Mouse (Mus musculus) spleen, postnatal 36 days (tissue): ENCODE results near the gene Olfr316.
A peak's percentile ranks its signal among the peaks of the same experiment; 100 is the strongest.
"Not testable (repeated sequence)": the region's sequence is repeated elsewhere in the genome, so short reads cannot be mapped to it uniquely, and the experiment has no call there.

Source experiments
- DNase-seq, 2 experiments: peaks; one replicate each; pipeline ENCODE4 v3.0.0; 2022; ENCODE audit warnings: low spot score in 2 of 2, mixed read lengths in 1 of 2

Gene Olfr316

DNA sequence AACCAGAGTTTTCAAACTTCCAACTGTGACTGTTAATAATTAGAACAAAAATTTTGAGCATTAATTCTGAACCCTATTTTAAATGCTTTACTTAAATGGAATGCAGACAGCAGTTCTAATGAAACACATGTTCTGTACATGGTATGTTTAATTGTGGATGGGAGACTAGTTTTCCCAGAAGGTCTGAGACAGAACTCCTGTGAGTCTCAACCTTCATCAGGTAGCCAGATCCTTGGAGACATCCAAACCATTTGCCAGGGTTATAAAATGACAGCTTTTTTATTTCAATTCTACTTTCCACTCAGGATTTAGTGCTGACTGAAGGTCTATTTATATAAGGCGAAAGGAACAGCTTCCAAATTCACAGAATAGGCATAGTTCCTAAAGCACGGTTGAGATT lies at the start of gene Olfr316:
Olfr316 (plus strand) TSS at position 301 of the 400 bp plus-strand sequence.
- DNase-seq = no peak

DNA sequence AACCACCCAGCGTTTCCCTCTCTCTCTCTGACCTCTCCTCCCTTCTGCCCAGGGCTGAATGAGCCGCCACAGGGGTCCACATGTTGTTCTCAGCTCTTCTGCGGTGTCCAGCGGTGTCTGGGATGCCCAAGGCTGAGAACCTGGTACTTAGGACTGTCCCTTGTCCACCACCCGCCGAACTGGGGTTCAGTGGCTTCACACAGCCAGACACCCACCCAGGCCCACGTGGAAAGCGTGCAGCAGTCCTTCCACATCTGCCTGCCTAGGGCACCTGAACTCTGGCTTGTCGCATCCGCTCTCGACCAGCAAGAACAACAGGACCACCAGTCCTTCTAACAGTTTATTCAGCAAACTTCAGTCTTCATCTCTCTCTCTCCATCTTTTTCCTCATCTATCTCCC lies 43.4 kb upstream of the Olfr316 start:
- no peak for DNase-seq

DNA sequence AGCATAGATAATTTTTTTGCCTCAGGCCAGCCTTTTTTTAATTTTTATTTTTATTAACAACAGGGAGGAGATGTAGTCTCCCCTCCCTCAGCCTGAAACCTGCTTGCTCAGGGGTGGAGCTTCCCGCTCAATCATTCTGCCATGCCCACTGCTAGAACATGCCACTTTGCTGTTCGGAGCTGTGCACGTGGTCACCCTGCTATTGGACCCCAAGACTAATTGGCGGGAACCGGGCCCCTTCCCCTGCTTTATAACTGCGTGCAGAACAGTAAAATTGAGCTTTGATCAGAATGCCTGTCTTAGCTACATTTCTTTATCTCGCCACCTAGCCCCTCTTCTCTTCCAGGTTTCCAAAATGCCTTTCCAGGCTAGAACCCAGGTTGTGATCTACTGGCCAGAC lies 34.8 kb upstream of the Olfr316 start:
- DNase-seq = not testable (repeated sequence)

DNA sequence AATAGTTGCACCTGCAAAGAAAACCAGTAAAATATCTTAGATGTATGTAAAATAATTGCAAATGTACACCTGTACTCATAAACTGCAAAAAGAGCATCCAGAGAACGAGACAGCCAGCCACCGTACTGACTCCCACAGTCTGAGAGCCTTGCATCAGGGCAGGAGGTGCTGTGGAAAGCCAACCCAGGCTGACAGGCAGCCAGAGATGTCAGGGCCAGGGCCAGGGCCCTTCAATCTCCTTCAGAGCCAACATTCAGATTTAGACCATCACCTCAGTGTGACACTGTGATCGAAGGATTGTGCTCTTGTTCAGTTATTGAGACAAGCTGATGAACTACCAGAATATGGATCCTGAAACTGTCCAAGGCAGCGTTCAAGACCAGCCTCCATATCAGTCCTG lies 32.8 kb upstream of the Olfr316 start:
- no peak for DNase-seq

DNA sequence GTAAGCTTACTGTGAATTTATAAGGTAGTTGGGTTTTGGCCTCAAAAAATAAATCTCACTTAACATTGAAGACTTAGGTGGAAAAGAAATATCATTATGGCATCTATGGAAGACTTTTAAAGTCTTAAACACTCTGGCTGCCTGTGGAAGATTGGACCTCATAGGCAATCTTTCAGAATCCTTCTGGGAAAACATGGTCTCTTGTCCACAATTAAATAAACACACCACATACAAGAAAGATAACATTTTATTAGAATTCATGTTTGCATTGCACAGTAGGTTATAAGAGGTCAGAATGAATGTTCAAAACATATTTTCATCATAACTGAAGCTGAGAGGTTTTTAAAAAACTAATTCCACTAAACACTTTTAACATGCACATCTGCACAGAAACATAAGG lies 28.6 kb upstream of the Olfr316 start, which contains the start of gene Olfr318:
Olfr318 (minus strand) TSS at position 101 of the 400 bp plus-strand sequence.
- no peak for DNase-seq

DNA sequence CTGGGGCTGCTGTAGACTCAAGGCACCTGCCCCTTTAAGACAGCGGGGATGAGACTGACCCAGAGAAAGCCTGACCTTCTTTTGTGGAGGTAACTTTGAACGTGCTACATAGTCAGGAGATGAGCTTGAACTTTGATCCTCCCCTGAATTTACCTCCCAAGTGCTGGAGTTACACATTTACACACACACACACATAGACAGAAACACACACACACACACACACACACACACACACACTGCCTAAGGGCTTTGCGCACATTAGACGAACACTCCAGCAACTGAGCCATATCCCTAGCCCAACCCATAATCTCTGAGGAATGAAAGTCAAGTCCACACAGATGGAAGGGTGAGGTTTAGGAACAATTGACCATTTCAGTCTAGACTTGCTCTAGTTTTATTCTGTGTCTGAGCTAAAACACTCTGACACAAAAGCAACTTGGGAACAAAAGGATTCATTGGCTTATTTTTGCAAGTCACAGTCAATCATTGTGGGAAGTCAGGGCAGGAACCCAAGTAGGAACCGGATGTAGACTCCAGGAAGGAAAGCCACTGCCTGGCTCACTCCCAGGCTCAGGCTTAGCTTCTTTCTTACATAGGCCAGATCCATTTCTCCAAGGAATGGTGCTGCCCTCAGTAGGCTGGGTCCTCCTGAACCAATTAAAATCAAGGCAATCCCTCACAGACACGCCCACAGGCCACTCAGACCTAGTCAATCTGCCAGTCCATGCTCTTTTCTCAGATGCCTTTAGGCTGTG lies 24.5 kb upstream of the Olfr316 start:
- DNase-seq = not testable (repeated sequence)

DNA sequence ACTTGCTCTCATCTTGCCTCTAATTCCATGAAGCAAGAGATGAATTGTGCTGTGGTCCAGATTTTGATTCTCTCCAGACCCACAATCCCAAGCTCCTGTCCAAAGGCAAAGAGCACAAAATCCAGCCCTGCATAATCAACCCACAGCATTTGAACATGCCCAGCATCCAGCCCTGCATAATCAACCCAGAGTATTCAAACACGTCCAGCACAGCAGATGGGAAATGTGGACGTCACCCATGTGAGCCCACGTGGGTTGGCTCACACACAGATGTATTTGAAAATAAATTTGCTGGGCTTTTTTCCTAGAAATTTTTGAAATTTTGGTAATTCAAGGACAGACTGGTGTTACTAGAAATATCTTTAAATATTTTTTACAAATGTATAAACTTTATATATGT lies 19.2 kb upstream of the Olfr316 start:
- DNase-seq = no peak

DNA sequence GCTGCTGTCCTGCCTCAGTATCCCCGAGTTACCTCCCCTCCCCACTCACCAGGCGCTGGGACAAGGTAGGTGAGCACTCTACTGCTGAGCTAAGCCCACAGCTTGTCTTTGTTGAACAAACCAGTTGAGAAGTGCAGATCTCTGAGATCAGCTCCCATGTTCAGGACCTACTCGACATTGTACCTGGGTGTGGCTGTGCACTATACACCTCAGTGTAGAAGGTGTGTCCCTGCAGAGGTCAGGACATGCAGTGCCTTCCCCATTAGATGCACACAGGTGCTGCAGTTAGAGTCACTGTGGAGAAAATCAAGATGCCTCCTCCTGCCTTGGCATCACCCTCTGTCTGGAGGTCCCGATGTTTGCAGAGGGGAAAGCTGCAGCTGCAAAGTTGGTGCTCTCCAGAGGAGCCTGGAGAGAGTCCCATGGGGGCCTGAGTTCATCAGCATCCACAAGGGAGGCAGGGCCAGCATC lies 13.7 kb upstream of the Olfr316 start, which contains the start of gene Olfr317:
Olfr317 (minus strand) TSS at position 421 of the 471 bp plus-strand sequence.
- no peak for DNase-seq

DNA sequence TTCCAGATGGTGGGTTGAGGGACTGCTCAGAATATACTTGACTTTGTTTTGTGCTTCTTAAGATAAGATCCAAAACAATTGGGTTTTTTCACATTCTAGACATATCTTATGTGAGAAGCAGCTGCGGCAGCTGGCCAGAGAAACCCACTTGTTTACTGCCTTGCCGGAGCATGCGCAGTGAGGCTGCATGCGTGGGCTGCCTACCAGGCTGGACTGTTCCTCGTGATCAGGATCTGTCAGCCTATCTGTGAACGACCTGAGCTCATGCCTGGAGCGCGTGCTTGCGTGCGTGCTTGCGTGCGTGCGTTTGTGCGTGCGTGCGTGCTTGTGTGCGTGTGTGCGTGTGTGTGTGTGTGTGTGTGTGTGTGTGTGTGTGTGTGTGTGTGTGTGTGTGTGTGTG lies 1.4 kb upstream of the Olfr316 start:
- DNase-seq = not testable (repeated sequence)

DNA sequence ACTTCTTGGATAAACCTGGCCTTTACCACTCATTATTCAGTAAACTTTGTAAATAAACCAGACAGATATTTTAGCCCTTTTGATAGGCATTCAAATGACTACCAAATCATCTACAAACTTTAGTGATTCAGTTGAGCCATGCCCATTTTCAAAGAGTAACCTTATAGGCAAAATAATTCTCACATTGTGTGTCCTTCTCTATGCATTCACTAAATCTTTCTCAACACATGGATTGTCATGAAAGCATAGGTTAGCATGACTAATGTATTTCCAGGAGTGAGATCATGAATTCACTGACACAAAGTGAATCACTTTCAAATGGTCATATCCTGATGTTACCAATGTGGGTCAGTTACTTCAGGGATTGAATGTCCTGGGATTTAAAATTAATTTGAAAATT lies 20.4 kb downstream of the Olfr316 start, which contains the start of gene Olfr315:
Olfr315 (plus strand) TSS at position 301 of the 400 bp plus-strand sequence.
- DNase-seq = no peak

DNA sequence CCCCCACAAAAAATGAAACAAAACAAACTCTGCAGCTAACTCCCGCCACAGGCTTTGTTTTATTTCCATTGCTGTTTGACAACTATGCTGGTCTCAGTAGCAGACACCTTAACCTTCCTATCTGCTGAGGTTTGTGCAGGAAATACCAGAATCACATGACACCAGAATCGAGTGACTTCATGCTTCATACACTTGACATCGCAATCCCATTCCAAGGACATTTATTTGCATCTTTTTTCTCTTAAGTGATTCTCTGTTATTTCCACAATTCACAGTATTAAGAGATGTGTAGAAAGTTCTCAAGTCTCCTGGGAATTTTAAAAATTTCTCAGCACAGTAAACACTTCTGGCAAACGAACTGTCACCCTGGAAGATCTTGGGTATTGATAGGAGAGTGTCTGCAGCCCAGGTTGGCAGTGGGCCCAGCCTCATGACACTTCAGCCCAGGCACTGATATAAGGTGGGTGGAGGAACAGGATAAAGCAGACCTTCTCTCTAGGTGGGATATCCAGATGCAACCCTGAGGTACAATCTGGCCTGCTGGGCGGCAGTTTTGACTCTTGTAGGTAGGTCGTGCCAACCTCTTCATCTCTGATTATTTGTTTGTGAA lies 30.1 kb downstream of the Olfr316 start, which contains the start of gene Olfr314:
Olfr314 (plus strand) TSS at position 473 of the 610 bp plus-strand sequence.
- DNase-seq = no peak

DNA sequence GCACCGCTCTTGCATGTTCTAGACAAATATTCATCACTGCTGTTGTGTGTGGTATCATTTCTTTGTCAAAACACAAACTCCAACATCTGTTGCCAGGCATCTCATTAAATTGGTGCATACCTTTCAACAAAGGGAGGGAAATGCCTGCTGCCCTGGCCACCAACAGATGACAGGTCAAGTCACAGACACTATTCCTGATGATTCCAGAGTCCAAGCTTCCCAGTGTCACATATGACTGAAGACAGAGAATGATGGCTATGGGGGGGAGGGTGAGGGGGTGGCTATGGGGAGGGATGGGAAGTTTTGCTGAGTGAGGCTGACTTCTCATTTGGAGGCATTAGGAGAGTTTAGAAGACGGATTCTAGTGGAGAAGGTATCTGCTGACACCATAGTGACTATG lies 31.6 kb downstream of the Olfr316 start:
- DNase-seq = no peak

DNA sequence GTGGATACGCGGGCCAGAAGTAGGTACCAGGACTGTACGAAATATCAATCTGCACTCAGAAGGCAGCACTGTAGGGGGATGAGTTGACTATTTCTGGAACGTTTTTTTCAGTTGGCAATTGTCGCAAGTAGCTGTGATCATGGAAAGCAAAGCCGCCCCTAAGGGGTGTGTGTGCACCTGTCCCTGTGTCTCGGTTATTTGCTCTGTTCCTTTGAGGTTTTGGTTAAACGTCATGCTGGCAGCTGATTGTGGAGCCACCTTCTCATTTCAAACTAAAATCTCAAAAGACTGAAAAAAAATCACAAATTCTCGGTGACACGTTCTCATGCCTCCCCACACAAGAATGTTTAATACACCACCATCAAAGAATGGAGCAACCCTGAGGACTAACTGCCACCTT lies 35.1 kb downstream of the Olfr316 start:
- no peak for DNase-seq

DNA sequence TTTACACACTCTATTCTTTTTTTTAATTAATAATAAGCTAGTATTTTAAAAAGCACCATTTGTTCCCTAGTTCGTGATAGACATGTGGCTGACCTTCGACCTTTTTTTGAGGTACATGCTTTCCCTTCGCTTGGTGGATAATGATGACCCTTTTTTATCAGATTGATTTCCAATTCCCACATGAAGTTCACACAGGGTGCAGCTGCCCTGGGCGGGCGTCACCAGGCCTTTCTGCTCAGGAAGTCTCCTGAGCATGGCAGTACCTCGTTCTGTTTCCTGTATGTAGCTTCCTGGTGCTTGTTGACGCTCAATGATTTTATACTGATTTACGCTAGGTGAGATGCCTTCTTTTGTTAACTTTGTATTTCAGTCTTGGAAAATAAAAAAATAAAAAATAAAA lies 35.8 kb downstream of the Olfr316 start:
- DNase-seq = peak; percentile 23 to 26

DNA sequence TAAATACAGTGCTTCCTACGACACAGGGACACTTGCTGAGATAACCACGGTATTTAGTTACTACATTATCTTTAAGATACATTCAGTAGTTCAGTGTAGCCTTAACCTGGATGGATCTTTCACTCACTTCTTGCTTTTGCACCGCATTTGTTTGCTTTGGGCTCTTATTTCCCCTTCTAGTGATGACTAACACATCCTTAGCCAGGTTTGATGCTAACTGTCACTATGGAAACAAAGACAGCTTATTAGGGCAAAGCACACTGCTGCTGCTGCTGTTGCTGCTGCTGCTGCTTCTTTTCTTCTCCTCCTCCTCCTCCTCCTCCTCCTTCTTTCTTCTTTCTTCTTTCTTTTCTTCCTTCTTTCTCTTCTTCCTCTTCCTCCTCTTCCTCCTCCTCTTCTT lies 37.0 kb downstream of the Olfr316 start:
- peak; percentile 10 to 16 for DNase-seq

DNA sequence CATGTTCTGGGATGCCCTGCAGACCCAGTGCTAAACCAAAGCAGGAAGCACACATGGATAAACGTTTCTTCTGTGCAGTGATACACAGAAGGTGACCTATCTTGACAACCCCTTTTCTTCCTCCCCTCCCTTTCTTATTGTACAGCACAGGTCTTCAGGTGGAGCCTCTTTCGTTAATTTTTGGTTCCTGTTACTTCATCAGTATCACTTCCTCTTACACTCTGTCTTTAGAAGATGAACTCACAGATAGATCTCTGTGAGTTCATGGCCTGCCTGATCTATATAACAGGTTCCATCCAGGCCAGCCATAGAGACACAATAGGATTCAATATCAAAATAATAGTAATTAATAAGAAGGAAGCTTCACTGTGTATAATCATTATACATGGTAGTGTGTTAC lies 37.5 kb downstream of the Olfr316 start:
- peak; percentile 33 to 48 for DNase-seq

DNA sequence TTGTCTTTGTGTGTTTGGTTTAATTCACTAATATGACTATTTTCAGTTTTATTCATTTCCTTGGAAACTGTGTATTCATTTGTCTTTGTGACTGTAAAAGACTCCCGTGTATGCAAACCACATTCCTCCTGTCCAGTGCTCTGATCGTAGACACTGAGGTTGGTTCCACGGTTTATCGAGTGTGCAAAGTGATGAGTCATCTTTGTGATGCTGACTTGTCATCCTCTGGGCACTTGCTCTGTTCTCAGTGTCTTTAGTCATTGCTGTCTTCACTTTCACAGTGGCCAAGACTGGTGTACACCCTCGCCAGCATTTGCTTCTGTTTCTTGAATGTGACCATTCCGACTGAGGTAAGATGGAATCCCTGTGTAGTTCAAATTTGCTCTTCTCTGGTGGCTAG lies 38.1 kb downstream of the Olfr316 start:
- DNase-seq = no peak

DNA sequence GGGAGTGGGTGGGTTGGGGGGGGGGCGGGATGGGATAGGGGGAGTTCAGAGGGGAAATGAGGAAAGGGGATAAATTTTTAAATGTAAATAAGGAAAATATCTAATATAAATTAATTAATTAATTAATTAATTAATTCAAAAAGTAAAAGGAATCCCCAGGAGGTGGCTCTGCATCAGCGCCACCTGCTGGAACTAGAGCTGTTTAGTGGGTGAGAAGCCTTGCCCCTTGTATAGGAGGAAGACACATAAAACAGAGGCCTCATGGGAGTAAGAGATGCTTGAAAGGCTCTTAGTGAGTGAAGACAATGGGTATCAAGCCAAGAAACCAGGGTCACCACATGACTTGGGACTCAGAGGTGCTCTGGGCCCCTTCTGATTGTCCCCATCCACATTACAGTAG lies 43.3 kb downstream of the Olfr316 start:
- peak in 1 of 2 experiments; percentile 19 for DNase-seq

DNA sequence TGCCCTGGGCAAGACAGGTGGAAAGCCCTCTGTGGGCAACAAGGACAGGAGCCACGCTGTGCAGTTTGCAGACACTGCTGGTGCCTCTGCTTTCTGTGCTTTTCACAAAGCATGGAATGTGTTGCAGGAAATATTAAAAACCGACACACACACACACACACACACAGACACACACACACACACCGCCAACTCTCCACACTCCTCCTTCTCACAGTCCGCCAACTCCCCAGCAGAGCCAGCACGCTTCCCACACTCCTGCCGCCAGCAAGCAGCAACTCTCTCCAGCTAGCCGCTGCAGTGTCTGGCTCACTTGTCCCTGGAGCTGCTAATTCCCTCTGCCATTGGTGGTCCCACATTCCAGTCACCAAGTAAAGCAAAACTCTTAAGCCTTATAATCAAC lies 44.3 kb downstream of the Olfr316 start:
- no peak for DNase-seq

DNA sequence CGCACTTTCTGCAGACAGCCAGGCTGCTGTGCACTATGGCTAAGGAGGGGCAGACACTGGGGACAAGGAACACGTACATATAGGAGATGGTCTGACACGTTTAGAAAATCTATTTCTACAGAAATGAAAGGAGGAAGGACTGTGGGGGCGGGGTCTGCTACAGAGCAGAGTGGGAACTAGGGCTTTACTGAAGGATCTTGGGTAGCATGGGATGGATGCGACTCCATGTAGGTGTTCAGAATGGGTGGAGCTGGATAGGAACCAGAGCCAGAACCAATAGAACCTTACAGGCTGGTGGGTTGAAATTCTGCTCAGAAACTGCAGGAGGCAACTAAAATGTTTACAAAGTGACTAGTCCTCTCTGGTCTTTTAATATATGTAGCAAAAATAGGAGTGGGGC lies 47.2 kb downstream of the Olfr316 start:
- no peak for DNase-seq

DNA sequence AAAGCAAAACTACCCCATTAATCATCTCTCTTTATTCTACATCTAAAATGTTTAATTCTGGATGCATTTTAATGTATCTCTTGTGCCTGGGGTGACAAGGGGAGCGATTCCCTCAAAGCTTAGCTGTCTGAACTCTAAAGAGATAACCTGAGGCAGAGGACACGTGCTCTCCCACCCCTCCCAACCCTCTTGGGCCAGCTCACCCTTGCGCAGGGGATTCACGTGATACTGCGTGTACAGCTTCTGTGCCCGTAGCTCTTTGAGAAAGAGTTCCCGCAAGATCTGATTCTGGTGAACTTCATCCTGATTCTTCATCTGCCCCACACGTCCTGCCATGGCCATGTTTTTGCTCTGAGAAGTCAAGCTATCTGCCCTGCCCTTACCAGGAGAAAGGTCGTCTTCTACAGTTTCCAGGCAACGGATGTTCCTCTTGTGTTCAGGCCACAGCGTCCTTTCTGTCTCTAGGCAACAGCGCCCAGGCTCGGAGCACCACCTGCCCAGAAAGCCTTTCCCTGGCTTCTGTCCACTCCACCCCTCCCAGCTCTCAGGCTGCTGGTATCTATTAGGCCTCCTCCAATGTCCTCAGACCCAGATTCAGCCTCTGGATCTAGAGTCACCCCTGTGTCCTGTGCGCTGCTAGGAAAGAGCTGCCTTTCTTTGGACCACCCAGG lies 49.2 kb downstream of the Olfr316 start, which contains the start of gene Fam183b:
Fam183b (minus strand) TSS at position 403 of the 671 bp plus-strand sequence.
- no peak for DNase-seq

DNA sequence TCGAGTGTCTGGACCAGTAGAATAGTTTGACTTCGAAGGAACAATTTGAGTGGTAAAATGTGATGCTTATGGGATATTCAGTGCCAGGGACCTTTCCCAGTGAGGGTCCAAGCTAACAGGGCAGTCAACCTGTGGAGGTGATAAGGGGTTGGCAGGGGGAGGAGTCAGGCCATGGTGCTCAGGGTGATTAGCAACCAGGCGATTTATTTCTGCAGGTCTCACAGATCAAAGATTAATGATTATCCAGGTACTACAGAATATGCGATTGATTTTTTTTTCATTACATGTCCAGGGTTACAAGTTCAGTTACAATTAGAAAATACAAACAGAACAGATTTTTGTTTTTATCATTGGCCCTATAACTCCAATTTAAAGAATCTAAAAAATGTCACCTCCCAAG lies 51.3 kb downstream of the Olfr316 start:
- no peak for DNase-seq
